ENCODE assay signal across 17 mouse cellular contexts in the genomic region with DNA sequence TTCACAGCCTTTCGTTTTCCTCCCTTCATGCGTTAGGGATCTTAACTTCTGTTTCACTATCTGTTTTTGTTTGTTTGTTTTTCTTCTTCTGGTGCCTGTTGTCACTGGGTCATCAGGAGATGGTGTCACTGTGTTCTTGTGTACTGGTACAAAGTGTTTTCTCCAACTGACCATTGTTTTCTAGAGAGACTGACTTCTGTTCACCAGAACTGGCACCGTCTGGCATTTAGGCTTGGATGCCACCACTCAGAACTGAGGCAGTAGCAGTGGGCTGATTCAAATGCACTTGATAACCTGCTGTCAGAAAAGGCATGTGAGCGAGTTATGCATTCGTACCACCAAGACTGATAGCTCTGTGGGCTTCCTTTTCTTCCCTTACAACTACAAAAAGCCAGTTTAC.
DNase-seq lines count a peak whose midpoint lies in the region.
"Had no signal": no experiment of that assay in that cellular context is flagged by ENCODE, and none has a peak within 500 bp of the region (broad histone marks: within the 10 kb centered on the region; RNA-seq: fewer than 3 reads in every experiment).

No protein-coding gene starts in this region.

- peak; percentile 14 for DNase-seq in cerebellum, adult 9-10 months
- DNase-seq in cerebellum, adult 11 months: no peak
- DNase-seq in layer of hippocampus, adult 8-10 months (ENCODE audit: low spot score in 2 of 2): peak; percentile 23 to 25
- no peak for DNase-seq in layer of hippocampus, adult 9-10 months (ENCODE audit: low spot score)
- peak; percentile 48 for DNase-seq in right cerebral cortex, adult 18-20 months
- DNase-seq in right cerebral cortex, postnatal 4 days: no peak
- DNase-seq in embryo, embryonic 10.5 days (ENCODE audit: low spot score): no peak
- DNase-seq: adrenal gland, adult 8-10 months; cerebellum, postnatal 25 days; gastrocnemius, postnatal 10 days; heart, postnatal 10 days; kidney, adult 9 months; kidney, postnatal 10 days; liver; liver, postnatal 0 days; lung, postnatal 36 days; thymus, postnatal 4 days had no signal

Comparison
In these comparisons a context has a peak if more than half of its experiments do, and no peak if none do; other contexts are left out.
1. DNase-seq: peak in cerebellum, adult 9-10 months (single experiment), layer of hippocampus, adult 8-10 months (2 of 2) and right cerebral cortex, adult 18-20 months (single experiment); none in cerebellum, adult 11 months (single experiment), layer of hippocampus, adult 9-10 months (single experiment), right cerebral cortex, postnatal 4 days (single experiment) and embryo, embryonic 10.5 days (single experiment).